Comparison of ENCODE assay signal across 8 mouse cellular contexts in the genomic region with DNA sequence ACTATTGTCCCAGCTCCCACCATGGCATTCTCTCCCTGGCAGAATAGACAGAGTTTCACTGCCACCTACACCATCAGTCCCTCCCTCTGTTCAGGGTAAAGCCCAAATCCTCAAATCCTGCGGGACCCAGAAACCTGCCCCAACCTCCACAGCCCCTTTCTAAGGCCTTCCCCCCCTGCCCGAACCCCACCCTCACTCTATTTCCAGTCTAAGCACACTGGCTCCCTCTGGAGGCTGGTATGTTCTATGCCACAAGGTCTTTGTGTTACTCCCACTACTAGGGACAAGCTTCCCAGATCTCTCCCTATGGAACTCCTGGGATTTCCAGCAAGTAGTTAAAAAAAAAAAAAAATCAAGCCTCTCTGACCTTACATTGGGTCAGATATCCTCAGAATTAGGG. TPM values are rescaled to one million over a fixed set of nuclear protein-coding genes. Genes with fewer than 3 reads are reported as not detected.
DNase-seq lines count a peak whose midpoint lies in the region; ATAC-seq lines count a peak whose summit lies in the region.

No protein-coding gene starts in this region.

- H3K9me3 ChIP-seq in kidney, embryonic 14.5 days (ENCODE audit: control insufficient read depth, low read length): no peaks in the 10 kb centered on the region
- no peaks in the 10 kb centered on the region for H3K9me3 ChIP-seq in embryonic facial prominence, embryonic 14.5 days (ENCODE audit: control insufficient read depth, low read length)

- ATAC-seq in kidney, embryonic 14.5 days (ENCODE audit: low FRiP score, low TSS enrichment): no peak
- ATAC-seq in embryonic facial prominence, embryonic 14.5 days (ENCODE audit: low read depth): no peak

- no peak overlapping the region for H3K4me3 ChIP-seq in kidney, embryonic 14.5 days (ENCODE audit: low read length)
- H3K4me3 ChIP-seq in embryonic facial prominence, embryonic 14.5 days (ENCODE audit: low read depth, low read length): no peak overlapping the region

- no peaks in the 10 kb centered on the region for H3K36me3 ChIP-seq in kidney, embryonic 14.5 days (ENCODE audit: control insufficient read depth, insufficient read depth, low read length)
- no peaks in the 10 kb centered on the region for H3K36me3 ChIP-seq in embryonic facial prominence, embryonic 14.5 days (ENCODE audit: control insufficient read depth, insufficient read depth, low read length)

- DNase-seq in kidney, adult 11 months: peak; percentile 33
- DNase-seq in B cell, adult 2 months: peak; percentile 51 to 59
- peak; percentile 87 for DNase-seq in NIH3T3 (ENCODE audit: low read depth)
- peak; percentile 51 for DNase-seq in embryonic facial prominence, embryonic 14.5 days (ENCODE audit: low spot score)
- DNase-seq in layer of hippocampus, postnatal 10 days (ENCODE audit: low spot score in 2 of 2): peak; percentile 61 to 69
- peak; percentile 73 for DNase-seq in retina, embryonic 14.5 days (ENCODE audit: low spot score)
- no peak for DNase-seq in cerebellum, adult 9-11 months

- no peak overlapping the region for H3K4me2 ChIP-seq in kidney, embryonic 14.5 days (replicated peaks; ENCODE audit: low read depth, low read length)
- H3K4me2 ChIP-seq in embryonic facial prominence, embryonic 14.5 days (ENCODE audit: low read depth, low read length): no peak overlapping the region

- 25% methylated on average over 2 of the region's 2 CpGs for WGBS in kidney, embryonic 14.5 days
- WGBS in embryonic facial prominence, embryonic 14.5 days: 8% methylated on average over 2 of the region's 2 CpGs

- no peaks in the 10 kb centered on the region for H3K27me3 ChIP-seq in kidney, embryonic 14.5 days (ENCODE audit: control insufficient read depth, insufficient read depth, low read length)
- no peaks in the 10 kb centered on the region for H3K27me3 ChIP-seq in embryonic facial prominence, embryonic 14.5 days (replicated peaks; ENCODE audit: control insufficient read depth, insufficient read depth, low read length)

- no peak overlapping the region for H3K27ac ChIP-seq in kidney, embryonic 14.5 days (ENCODE audit: low read depth, low read length)
- no peak overlapping the region for H3K27ac ChIP-seq in embryonic facial prominence, embryonic 14.5 days (replicated peaks; ENCODE audit: low read depth, low read length)

- H3K9ac ChIP-seq in kidney, embryonic 14.5 days (ENCODE audit: low read depth, low read length): no peak overlapping the region
- H3K9ac ChIP-seq in embryonic facial prominence, embryonic 14.5 days (ENCODE audit: low read depth, low read length): no peak overlapping the region

- no peaks in the 10 kb centered on the region for H3K4me1 ChIP-seq in kidney, embryonic 14.5 days (ENCODE audit: control insufficient read depth, insufficient read depth, low read length)
- no peaks in the 10 kb centered on the region for H3K4me1 ChIP-seq in embryonic facial prominence, embryonic 14.5 days (ENCODE audit: control insufficient read depth, insufficient read depth, low read length)

RNA-seq across cellular contexts. Expression of a gene that starts 46.9 kb away (rescaled TPM):
- polyA plus RNA-seq in kidney, embryonic 14.5 days (2014; fragmentation: Nextera tagmentation; extraction: Ambion mirVana): 13.2 and 13.6 TPM in 2 replicates
- polyA plus RNA-seq in embryonic facial prominence, embryonic 14.5 days (2014; fragmentation: Nextera tagmentation; extraction: Ambion mirVana): 12.4 and 13.8 TPM in 2 replicates
- 10 to 100 TPM; 79.0 to 81.9 TPM for total RNA-seq in layer of hippocampus, postnatal 10 days (2021)

RNA-seq across cellular contexts. Expression of a gene that starts 51.7 kb away (rescaled TPM):
- polyA plus RNA-seq in kidney, embryonic 14.5 days (2014; fragmentation: Nextera tagmentation; extraction: Ambion mirVana): 0.10 and 0.70 TPM in 2 replicates
- 0.39 and 0.42 TPM in 2 replicates for polyA plus RNA-seq in embryonic facial prominence, embryonic 14.5 days (2014; fragmentation: Nextera tagmentation; extraction: Ambion mirVana)
- total RNA-seq in layer of hippocampus, postnatal 10 days (2021): under 1 TPM; 0.50 to 0.51 TPM
